Comparison of ENCODE assay signal across 10 mouse cellular contexts in genomic region chr11:95079256-95079875, GRCm38 (mm10). TPM values are rescaled to one million over a fixed set of nuclear protein-coding genes. Genes with fewer than 3 reads are reported as not detected.
A peak's percentile ranks its signal among the peaks of the same experiment; 100 is the strongest.
DNase-seq lines count a peak whose midpoint lies in the region; TF ChIP-seq lines count a peak whose summit lies in the region.
"Had no signal": no experiment of that assay in that cellular context is flagged by ENCODE, and none has a peak within 500 bp of the region (broad histone marks: within the 10 kb centered on the region; RNA-seq: fewer than 3 reads in every experiment).

No protein-coding gene starts in this region.

- H3K9me3 ChIP-seq in embryonic facial prominence, embryonic 10.5 days: no peaks in the 10 kb centered on the region
- H3K9me3 ChIP-seq: forebrain, embryonic 12.5 days; stomach, embryonic 15.5 days had no signal

- TF ChIP-seq POLR2A in spleen, adult 2 months (IDR thresholded peaks at IDR 0.05; ENCODE audit: low read depth, low read length): no peak

- TF ChIP-seq CTCF in spleen, adult 2 months (IDR thresholded peaks at IDR 0.05; ENCODE audit: extremely low read depth, insufficient read depth, insufficient read length, insufficient replicate concordance): no peak

- H3K27ac ChIP-seq in spleen, adult 2 months (ENCODE audit: insufficient read depth, low read length): 0 out of 2 replicates have a peak overlapping the region, but pooled peaks have one; percentile 26
- peak overlapping the region; percentile 25; the same call in 1 of the 2 replicates for H3K27ac ChIP-seq in embryonic facial prominence, embryonic 10.5 days (replicated peaks)
- H3K27ac ChIP-seq: forebrain, embryonic 12.5 days; stomach, embryonic 15.5 days had no signal

- no peaks in the 10 kb centered on the region for H3K36me3 ChIP-seq in spleen, adult 2 months (ENCODE audit: control insufficient read depth, insufficient read depth, low read length)
- H3K36me3 ChIP-seq in embryonic facial prominence, embryonic 10.5 days (replicated peaks): no peaks in the 10 kb centered on the region
- H3K36me3 ChIP-seq: forebrain, embryonic 12.5 days; stomach, embryonic 15.5 days had no signal

- H3K4me1 ChIP-seq in spleen, adult 2 months (ENCODE audit: control insufficient read depth, insufficient read depth, insufficient read length): no peaks in the 10 kb centered on the region; the same call in 1 of the 2 replicates
- peaks cover 73% of the 10 kb centered on the region for H3K4me1 ChIP-seq in embryonic facial prominence, embryonic 10.5 days

- no peak overlapping the region for H3K4me3 ChIP-seq in spleen, adult 2 months (ENCODE audit: extremely low read depth, insufficient read depth, insufficient read length)
- no peak overlapping the region for H3K4me3 ChIP-seq in embryonic facial prominence, embryonic 10.5 days
- H3K4me3 ChIP-seq: forebrain, embryonic 12.5 days; stomach, embryonic 15.5 days had no signal

- DNase-seq in spleen, adult 2 months (ENCODE audit: low read depth in 1 of 2, low spot score in 2 of 2): no peak
- DNase-seq in spleen, postnatal 4 days (ENCODE audit: low spot score in 2 of 2): no peak
- no peak for DNase-seq in embryonic facial prominence, embryonic 10.5 days (ENCODE audit: low spot score)
- DNase-seq in kidney, postnatal 10 days: peak; percentile 81
- DNase-seq in lung, postnatal 36 days: peak; percentile 94
- DNase-seq in embryo, embryonic 9.5 days (ENCODE audit: extremely low spot score): no peak
- DNase-seq in embryo, embryonic 10.5 days (ENCODE audit: low spot score): no peak
- DNase-seq: retina, postnatal 1 day had no signal

- H3K27me3 ChIP-seq in spleen, adult 2 months (ENCODE audit: control insufficient read depth, insufficient read depth, low read length): peaks cover 8% of the 10 kb centered on the region
- H3K27me3 ChIP-seq in embryonic facial prominence, embryonic 10.5 days (replicated peaks; ENCODE audit: low read depth, poor library complexity, severe bottlenecking): peaks cover 59% of the 10 kb centered on the region

- 77% methylated on average over 6 of the region's 6 CpGs for WGBS in spleen, adult 2 months
- WGBS in embryonic facial prominence, embryonic 10.5 days: 68% methylated on average over 6 of the region's 6 CpGs

RNA-seq across cellular contexts. Expression of gene Itga3, which starts 2.8 kb away (rescaled TPM):
- polyA plus RNA-seq in spleen, adult 2 months (2012; rRNA removed): 12.7 and 13.9 TPM in 2 replicates
- polyA plus RNA-seq in embryonic facial prominence, embryonic 10.5 days (2016; fragmentation: Nextera tagmentation; extraction: Ambion mirVana): 11.5 and 12.2 TPM in 2 replicates

RNA-seq across cellular contexts. Expression of gene Pdk2, which starts 38.2 kb away (rescaled TPM):
- 12.6 and 13.8 TPM in 2 replicates for polyA plus RNA-seq in spleen, adult 2 months (2012; rRNA removed)
- polyA plus RNA-seq in embryonic facial prominence, embryonic 10.5 days (2016; fragmentation: Nextera tagmentation; extraction: Ambion mirVana): 12.9 and 16.0 TPM in 2 replicates

RNA-seq across cellular contexts. Expression of gene Dlx3, which starts 40.6 kb away (rescaled TPM):
- polyA plus RNA-seq in spleen, adult 2 months (2012; rRNA removed): not detected in 2 replicates
- 29.8 and 31.3 TPM in 2 replicates for polyA plus RNA-seq in embryonic facial prominence, embryonic 10.5 days (2016; fragmentation: Nextera tagmentation; extraction: Ambion mirVana)

Comparison
In these comparisons a context has a peak if more than half of its experiments do, and no peak if none do; other contexts are left out.
1. DNase-seq: peak in kidney, postnatal 10 days (single experiment) and lung, postnatal 36 days (single experiment); none in spleen, adult 2 months (0 of 2), spleen, postnatal 4 days (0 of 2), embryonic facial prominence, embryonic 10.5 days (single experiment), embryo, embryonic 9.5 days (single experiment) and embryo, embryonic 10.5 days (single experiment).
2. RNA of gene Dlx3, which starts 40.6 kb away (polyA plus RNA-seq): 29.8 to 31.3 TPM in embryonic facial prominence, embryonic 10.5 days; not detected in spleen, adult 2 months; every median in the first group is over 10 times any median in the second.